Mouse (Mus musculus) E14TG2a.4 (cell line): ENCODE measurements around the gene Csgalnact2.

Source experiments
- CTCF ChIP-seq: conservative IDR thresholded peaks from 2 replicates; pipeline ENCODE4 v1.5.1; 2014; ENCODE audit warnings: low read length
- NANOG ChIP-seq: IDR thresholded peaks from 2 replicates; pipeline ENCODE4 v1.6.1; 2014; ENCODE audit warnings: borderline replicate concordance, low read length, mixed read lengths
- POU5F1 ChIP-seq: IDR thresholded peaks from 2 replicates; pipeline ENCODE4 v1.6.1; 2014; ENCODE audit warnings: low read length, borderline replicate concordance

DNA sequence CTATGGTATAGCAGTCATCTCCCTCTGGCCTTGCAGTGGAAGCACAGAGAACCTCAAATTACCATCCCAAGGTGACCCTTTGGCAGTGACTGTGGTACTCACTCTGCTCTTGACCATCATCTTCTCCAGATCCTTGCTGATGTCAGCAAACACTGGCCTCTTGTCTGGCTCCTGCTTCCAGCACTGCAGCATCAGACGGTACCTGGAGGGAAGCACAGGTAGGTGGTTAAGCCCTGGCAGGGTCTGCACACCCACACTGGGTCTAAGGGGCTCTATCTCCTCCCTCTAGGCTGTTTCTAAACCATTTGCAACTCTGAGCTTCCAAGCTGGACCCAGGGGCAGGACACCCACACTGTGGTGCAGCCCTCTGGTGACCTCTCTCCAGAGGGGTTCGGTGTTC is 24.1 kb upstream of the Csgalnact2 start:
- no peak for TF ChIP-seq CTCF
- no peak for TF ChIP-seq NANOG
- TF ChIP-seq POU5F1: no peak
